Mouse (Mus musculus) embryonic facial prominence, embryonic 14.5 days (tissue): ENCODE data around the gene Tnrc6a. TPM values are rescaled to one million over a fixed set of nuclear protein-coding genes. Genes with fewer than 3 reads are reported as not detected.

Experiments
- ATAC-seq: fragments of 200-750 bp; cut with Nextera tagmentation; 2 replicates; pipeline ENCODE4 v1.8.0; 2017; ENCODE audit warnings: low read depth, moderate number of reproducible peaks, moderate TSS enrichment
- DNase-seq: peaks from one replicate; pipeline ENCODE4 v3.0.0-alpha.2; 2015; ENCODE audit warnings: low spot score
- H3K27ac ChIP-seq: fragments of 300-500 bp; sonication (generic); replicated peaks from 2 replicates; pipeline ENCODE4 v1.5.1; 2014; ENCODE audit warnings: low read depth, mild to moderate bottlenecking, low read length, moderate library complexity
- H3K27me3 ChIP-seq: fragments of 300-500 bp; sonication (generic); replicated peaks from 2 replicates; pipeline ENCODE4 v1.6.1; 2014; ENCODE audit warnings: low read length; ENCODE audit not compliant: control insufficient read depth, insufficient read depth
- H3K36me3 ChIP-seq: fragments of 300-500 bp; sonication (generic); 2 replicates; pipeline ENCODE4 v1.6.1; 2014; ENCODE audit warnings: low read length, mixed read lengths; ENCODE audit not compliant: control insufficient read depth, insufficient read depth
- H3K4me1 ChIP-seq: fragments of 300-500 bp; sonication (generic); 2 replicates; pipeline ENCODE4 v1.6.1; 2014; ENCODE audit warnings: antibody characterized with exemption, low read length; ENCODE audit not compliant: control insufficient read depth, insufficient read depth
- H3K4me2 ChIP-seq: fragments of 300-500 bp; sonication (generic); 2 replicates; pipeline ENCODE4 v1.6.1; 2014; ENCODE audit warnings: low read depth, mild to moderate bottlenecking, low read length, moderate library complexity, mixed read lengths
- H3K4me3 ChIP-seq: fragments of 300-500 bp; sonication (generic); 2 replicates; pipeline ENCODE4 v1.5.1; 2014; ENCODE audit warnings: low read depth, mild to moderate bottlenecking, low read length
- H3K9ac ChIP-seq: fragments of 300-500 bp; sonication (generic); 2 replicates; pipeline ENCODE4 v1.6.1; 2014; ENCODE audit warnings: low read depth, mild to moderate bottlenecking, low read length, moderate library complexity, mixed read lengths
- H3K9me3 ChIP-seq: fragments of 300-500 bp; sonication (generic); 2 replicates; pipeline ENCODE4 v1.6.1; 2016; ENCODE audit warnings: low read length; ENCODE audit not compliant: control insufficient read depth
- WGBS: fragments of 180-500 bp; shearing (Covaris S2); extraction: QIAGEN DNeasy Blood & Tissue Kit; methylation state at CpG from one replicate; pipeline ENCODE4 v1.1.7; 2014; 5-methylcytosine and 5-hydroxymethylcytosine counted together
- polyA plus RNA-seq: library from polyadenylated mRNA; unstranded; fragments of >200 nt; fragmentation: Nextera tagmentation; extraction: Ambion mirVana; gene quantifications from 2 replicates; pipeline ENCODE4 v1.2.1, GENCODE M21; 2014

Tnrc6a gene
- polyA plus RNA-seq, 1 experiment from 2014 or later, result 35.6 TPM

- no peak overlapping the region for H3K9ac ChIP-seq
- no peaks in the 10 kb centered on the region for H3K36me3 ChIP-seq
- H3K4me2 ChIP-seq, result no peak overlapping the region
- no peak overlapping the region for H3K27ac ChIP-seq
- H3K4me3 ChIP-seq, result no peak overlapping the region
- 64% methylated on average over 6 of the region's 6 CpGs for WGBS
- H3K9me3 ChIP-seq, result no peaks in the 10 kb centered on the region
- no peaks in the 10 kb centered on the region for H3K4me1 ChIP-seq
- DNase-seq (no peak), ATAC-seq (no peak)
- no peaks in the 10 kb centered on the region for H3K27me3 ChIP-seq
These were observed 116.4 kb downstream of the Tnrc6a start for GRCm38 (mm10) chr7:123240064-123240463.

GRCm38 (mm10) chr7:123242241-123242640, 118.6 kb downstream of the Tnrc6a start:
- 86% methylated on average over 7 of the region's 7 CpGs for WGBS

GRCm38 (mm10) chr7:123244833-123245232, 121.1 kb downstream of the Tnrc6a start:
- no peaks in the 10 kb centered on the region for H3K9me3 ChIP-seq
- H3K9ac ChIP-seq, result no peak overlapping the region
- 78% methylated on average over 1 of the region's 1 CpGs for WGBS
- DNase-seq (no peak), ATAC-seq (no peak)
- no peaks in the 10 kb centered on the region for H3K36me3 ChIP-seq
- H3K4me3 ChIP-seq, result no peak overlapping the region
- no peaks in the 10 kb centered on the region for H3K27me3 ChIP-seq
- no peaks in the 10 kb centered on the region for H3K4me1 ChIP-seq
- no peak overlapping the region for H3K27ac ChIP-seq
- no peak overlapping the region for H3K4me2 ChIP-seq

More at GRCm38 (mm10) chr7:123242241-123242640, 118.6 kb downstream of the Tnrc6a start:
- H3K9ac ChIP-seq, result no peak overlapping the region
- H3K9me3 ChIP-seq, result no peaks in the 10 kb centered on the region
- H3K4me1 ChIP-seq, result no peaks in the 10 kb centered on the region
- no peak for DNase-seq
- no peak overlapping the region for H3K4me3 ChIP-seq
- H3K4me2 ChIP-seq, result no peak overlapping the region
- no peaks in the 10 kb centered on the region for H3K36me3 ChIP-seq
- no peak overlapping the region for H3K27ac ChIP-seq
- ATAC-seq, result no peak
- H3K27me3 ChIP-seq, result no peaks in the 10 kb centered on the region

Other genes with a start within 250 kb of the Tnrc6a start
- 31.0 and 31.4 TPM in 2 replicates for gene Rbbp6, start 158.2 kb upstream of the Tnrc6a start, polyA plus RNA-seq
- 0.26 and 0.55 TPM in 2 replicates for gene Slc5a11, start 90.9 kb downstream of the Tnrc6a start, polyA plus RNA-seq
- 40.1 and 45.6 TPM in 2 replicates for gene Lcmt1, start 245.9 kb downstream of the Tnrc6a start, polyA plus RNA-seq
- gene Arhgap17, start 246.0 kb downstream of the Tnrc6a start, polyA plus RNA-seq, result 24.4 and 24.6 TPM in 2 replicates